Mouse (Mus musculus) midbrain, embryonic 13.5 days (tissue): ENCODE measurements around the gene Ubald1. TPM values are rescaled to one million over a fixed set of nuclear protein-coding genes. Genes with fewer than 3 reads are reported as not detected.

Experiments used
- ATAC-seq: fragments of 200-750 bp; cut with Nextera tagmentation; 2 replicates; pipeline ENCODE4 v1.8.0; 2017; ENCODE audit warnings: mild to moderate bottlenecking, moderate TSS enrichment, moderate library complexity
- H3K27ac ChIP-seq: fragments of 300-500 bp; sonication (generic); 2 replicates; pipeline ENCODE4 v1.5.1; 2015; ENCODE audit warnings: inconsistent platforms, mild to moderate bottlenecking, moderate library complexity
- H3K27me3 ChIP-seq: fragments of 300-500 bp; sonication (generic); 2 replicates; pipeline ENCODE4 v1.6.1; 2015; ENCODE audit warnings: mild to moderate bottlenecking, inconsistent platforms
- H3K36me3 ChIP-seq: fragments of 300-500 bp; sonication (generic); 2 replicates; pipeline ENCODE4 v1.6.1; 2015; ENCODE audit warnings: mild to moderate bottlenecking, inconsistent platforms
- H3K4me1 ChIP-seq: fragments of 300-500 bp; sonication (generic); replicated peaks from 2 replicates; pipeline ENCODE4 v1.6.1; 2015; ENCODE audit warnings: inconsistent platforms
- H3K4me2 ChIP-seq: fragments of 300-500 bp; sonication (generic); replicated peaks from 2 replicates; pipeline ENCODE4 v1.6.1; 2015; ENCODE audit warnings: moderate library complexity, mild to moderate bottlenecking, inconsistent platforms
- H3K4me3 ChIP-seq: fragments of 300-500 bp; sonication (generic); replicated peaks from 2 replicates; pipeline ENCODE4 v1.5.1; 2015; ENCODE audit warnings: mild to moderate bottlenecking, inconsistent platforms
- H3K9ac ChIP-seq: fragments of 300-500 bp; sonication (generic); replicated peaks from 2 replicates; pipeline ENCODE4 v1.6.1; 2015; ENCODE audit warnings: mild to moderate bottlenecking, inconsistent platforms
- H3K9me3 ChIP-seq: fragments of 300-500 bp; sonication (generic); 2 replicates; pipeline ENCODE4 v1.6.1; 2016; ENCODE audit warnings: mild to moderate bottlenecking, inconsistent platforms
- WGBS: fragments of 180-500 bp; shearing (Covaris S2); methylation state at CpG from one replicate; pipeline ENCODE4 v1.1.7; 2015; 5-methylcytosine and 5-hydroxymethylcytosine counted together
- polyA plus RNA-seq: library from polyadenylated mRNA; unstranded; fragments of >200 nt; fragmentation: Nextera tagmentation; extraction: Ambion mirVana; gene quantifications from 2 replicates; pipeline ENCODE4 v1.2.1, GENCODE M21; 2015

Ubald1 gene
- polyA plus RNA-seq, 1 experiment from 2014 or later = 46.2 TPM

DNA sequence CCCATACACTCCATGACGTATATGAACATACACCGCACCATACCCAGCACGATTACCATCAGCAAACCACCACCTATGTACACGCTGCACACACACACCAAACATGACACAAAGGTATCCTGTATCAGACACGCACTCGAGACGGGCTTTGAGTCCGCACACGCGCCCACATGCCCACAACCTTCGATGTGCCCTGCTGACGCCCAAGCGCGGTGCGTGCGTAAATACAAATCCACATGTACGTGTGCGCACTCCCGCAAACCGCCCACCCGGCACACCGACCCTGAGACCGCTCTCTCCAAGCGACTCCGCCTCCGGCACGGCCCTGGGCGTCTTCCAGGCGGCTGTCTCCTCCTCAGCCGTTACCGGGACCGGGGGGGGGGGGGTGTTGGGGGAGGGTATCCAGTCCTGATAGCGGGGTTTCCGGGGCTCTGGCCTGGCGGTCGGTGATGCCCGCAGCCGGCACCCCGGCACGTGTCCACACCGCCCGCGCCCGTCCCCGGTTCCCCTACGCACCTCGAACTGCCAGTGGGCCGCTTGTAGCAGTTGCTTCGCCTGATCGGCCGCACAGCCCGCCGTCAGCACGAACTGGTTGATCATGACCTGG, 911 bp downstream of the Ubald1 start:
- ATAC-seq = peak; percentile 49
- no peaks in the 10 kb centered on the region for H3K27me3 ChIP-seq
- H3K4me3 ChIP-seq = peak overlapping the region; percentile 84
- H3K9ac ChIP-seq = peak overlapping the region; percentile 86
- peak overlapping the region; percentile 97 for H3K27ac ChIP-seq
- peaks cover 43% of the 10 kb centered on the region for H3K4me1 ChIP-seq
- H3K4me2 ChIP-seq = peak overlapping the region; percentile 89
- H3K36me3 ChIP-seq = peaks cover 26% of the 10 kb centered on the region
- under 1% methylated on average over 52 of the region's 54 CpGs for WGBS
- H3K9me3 ChIP-seq = no peaks in the 10 kb centered on the region

GRCm38 (mm10) chr16:4878192-4878885, 1.8 kb downstream of the Ubald1 start:
- Histone ChIP-seq H3K36me3 (peaks cover 33% of the 10 kb centered on the region), H3K4me1 (peaks cover 43% of the 10 kb centered on the region), H3K27me3 (no peaks in the 10 kb centered on the region), H3K27ac (peak overlapping the region; percentile 97), H3K4me2 (peak overlapping the region; percentile 89), H3K9me3 (no peaks in the 10 kb centered on the region), H3K4me3 (peak overlapping the region; percentile 84), H3K9ac (peak overlapping the region; percentile 86)
- WGBS = 30% methylated on average over 5 of the region's 5 CpGs
- no peak for ATAC-seq

- Histone ChIP-seq H3K9me3 (no peaks in the 10 kb centered on the region), H3K27me3 (no peaks in the 10 kb centered on the region), H3K4me1 (peaks cover 43% of the 10 kb centered on the region), H3K4me3 (peak overlapping the region; percentile 84), H3K4me2 (peak overlapping the region; percentile 89), H3K36me3 (peaks cover 34% of the 10 kb centered on the region), H3K27ac (no peak overlapping the region), H3K9ac (peak overlapping the region; percentile 86)
- ATAC-seq = no peak
- WGBS = 84% methylated on average over 3 of the region's 3 CpGs
These were observed 2.4 kb downstream of the Ubald1 start for GRCm38 (mm10) chr16:4877701-4878100.

GRCm38 (mm10) chr16:4877195-4877594, 2.9 kb downstream of the Ubald1 start:
- peaks cover 34% of the 10 kb centered on the region for H3K36me3 ChIP-seq
- peak overlapping the region; percentile 84; the same call in 1 of the 2 replicates for H3K4me3 ChIP-seq
- H3K27me3 ChIP-seq = no peaks in the 10 kb centered on the region
- H3K27ac ChIP-seq = no peak overlapping the region
- H3K4me2 ChIP-seq = peak overlapping the region; percentile 89; the same call in 1 of the 2 replicates
- no peak for ATAC-seq
- WGBS = 89% methylated on average over 4 of the region's 4 CpGs
- H3K4me1 ChIP-seq = peaks cover 42% of the 10 kb centered on the region
- peak overlapping the region; percentile 86; the same call in 1 of the 2 replicates for H3K9ac ChIP-seq
- H3K9me3 ChIP-seq = no peaks in the 10 kb centered on the region

DNA sequence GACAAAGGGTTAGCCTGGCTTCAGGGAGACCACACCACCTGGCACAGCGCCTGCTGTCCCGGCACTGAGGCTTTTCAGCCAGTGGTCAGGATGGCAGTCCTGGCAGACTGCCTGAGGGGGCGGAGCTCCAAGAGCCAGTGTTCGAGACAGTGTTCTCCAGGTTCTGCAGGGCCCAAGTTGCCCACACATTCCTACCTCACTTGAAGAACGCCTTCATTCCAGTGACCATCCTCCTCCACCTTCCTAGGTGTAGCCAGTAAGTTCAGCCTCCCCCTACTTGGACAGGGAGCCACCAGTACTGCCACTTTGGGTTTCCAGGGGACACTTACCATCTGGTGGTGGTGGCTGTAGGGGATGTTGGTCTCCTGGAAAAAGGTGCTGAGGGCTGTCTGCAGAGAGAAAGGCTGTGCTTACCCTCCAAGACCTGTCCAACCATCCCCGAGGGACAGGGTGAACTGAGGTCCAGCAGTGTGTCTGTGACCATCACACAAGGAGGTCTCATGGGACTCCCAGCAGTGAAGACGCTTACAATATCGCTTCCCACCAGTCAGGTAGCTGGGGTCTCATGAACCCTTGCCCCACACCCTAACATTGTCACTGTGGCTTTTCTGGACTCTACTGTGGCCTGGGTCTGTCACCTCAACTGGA, 4.0 kb downstream of the Ubald1 start:
- H3K4me1 ChIP-seq = peaks cover 32% of the 10 kb centered on the region
- H3K27ac ChIP-seq = no peak overlapping the region
- H3K27me3 ChIP-seq = no peaks in the 10 kb centered on the region
- H3K36me3 ChIP-seq = peaks cover 34% of the 10 kb centered on the region
- ATAC-seq = no peak
- H3K4me3 ChIP-seq = no peak overlapping the region
- H3K9me3 ChIP-seq = no peaks in the 10 kb centered on the region
- no peak overlapping the region for H3K9ac ChIP-seq
- no peak overlapping the region for H3K4me2 ChIP-seq
- WGBS = 83% methylated on average over 8 of the region's 8 CpGs

- Histone ChIP-seq H3K36me3 (peaks cover 34% of the 10 kb centered on the region), H3K27ac (no peak overlapping the region), H3K4me3 (no peak overlapping the region), H3K9ac (no peak overlapping the region), H3K9me3 (no peaks in the 10 kb centered on the region), H3K4me1 (peaks cover 28% of the 10 kb centered on the region), H3K27me3 (no peaks in the 10 kb centered on the region), H3K4me2 (no peak overlapping the region)
- ATAC-seq = no peak
- 90% methylated on average over 23 of the region's 23 CpGs for WGBS
These were observed 4.7 kb downstream of the Ubald1 start for GRCm38 (mm10) chr16:4875198-4876032.

DNA sequence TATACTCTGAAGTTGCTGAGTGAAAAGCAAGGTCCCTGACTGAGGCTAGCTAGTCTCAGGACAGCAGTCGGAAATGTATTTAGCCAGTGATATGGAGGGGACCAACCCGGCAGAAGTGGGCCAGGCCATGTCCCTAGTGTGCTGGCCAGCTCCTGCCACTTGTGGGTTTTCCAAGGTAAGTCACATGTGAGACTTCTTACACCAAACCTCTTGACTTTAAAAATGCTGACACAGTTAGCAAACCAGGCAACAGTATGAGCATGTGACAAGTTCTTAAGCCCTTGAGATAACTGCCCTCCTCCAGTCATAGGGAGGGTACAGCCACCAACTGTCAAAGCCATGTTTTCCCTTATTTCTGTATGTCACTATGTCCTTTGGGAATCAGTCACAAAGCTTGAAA, 8.2 kb downstream of the Ubald1 start:
- no peak for ATAC-seq
- H3K4me3 ChIP-seq = no peak overlapping the region

GRCm38 (mm10) chr16:4870490-4870889, 9.6 kb downstream of the Ubald1 start:
- Histone ChIP-seq H3K9ac (no peak overlapping the region), H3K4me3 (no peak overlapping the region), H3K27ac (no peak overlapping the region), H3K27me3 (no peaks in the 10 kb centered on the region), H3K9me3 (no peaks in the 10 kb centered on the region), H3K36me3 (peaks cover 34% of the 10 kb centered on the region), H3K4me2 (no peak overlapping the region), H3K4me1 (no peaks in the 10 kb centered on the region)
- no peak for ATAC-seq
- WGBS = 93% methylated on average over 5 of the region's 5 CpGs

More for the DNA sequence above, 8.2 kb downstream of the Ubald1 start:
- no peaks in the 10 kb centered on the region for H3K9me3 ChIP-seq
- no peaks in the 10 kb centered on the region for H3K27me3 ChIP-seq
- 91% methylated on average over 2 of the region's 2 CpGs for WGBS
- peaks cover 43% of the 10 kb centered on the region for H3K36me3 ChIP-seq
- no peak overlapping the region for H3K4me2 ChIP-seq
- no peak overlapping the region for H3K27ac ChIP-seq
- peaks cover 7% of the 10 kb centered on the region; the same call in 1 of the 2 replicates for H3K4me1 ChIP-seq
- no peak overlapping the region for H3K9ac ChIP-seq

- Histone ChIP-seq H3K4me2 (no peak overlapping the region), H3K36me3 (peaks cover 13% of the 10 kb centered on the region), H3K9me3 (no peaks in the 10 kb centered on the region), H3K4me1 (no peaks in the 10 kb centered on the region), H3K9ac (no peak overlapping the region), H3K27me3 (no peaks in the 10 kb centered on the region), H3K27ac (no peak overlapping the region), H3K4me3 (no peak overlapping the region)
- ATAC-seq = no peak
- 79% methylated on average over 7 of the region's 7 CpGs for WGBS
These were observed 13.9 kb downstream of the Ubald1 start for GRCm38 (mm10) chr16:4866101-4866695.

- H3K36me3 ChIP-seq = no peaks in the 10 kb centered on the region
- WGBS = 88% methylated on average over 8 of the region's 8 CpGs
- no peaks in the 10 kb centered on the region for H3K27me3 ChIP-seq
- no peak overlapping the region for H3K9ac ChIP-seq
- ATAC-seq = no peak
- no peak overlapping the region for H3K4me3 ChIP-seq
- no peaks in the 10 kb centered on the region for H3K9me3 ChIP-seq
- H3K4me2 ChIP-seq = no peak overlapping the region
- H3K27ac ChIP-seq = no peak overlapping the region
- no peaks in the 10 kb centered on the region for H3K4me1 ChIP-seq
These were observed 16.4 kb downstream of the Ubald1 start for GRCm38 (mm10) chr16:4863742-4864141.

DNA sequence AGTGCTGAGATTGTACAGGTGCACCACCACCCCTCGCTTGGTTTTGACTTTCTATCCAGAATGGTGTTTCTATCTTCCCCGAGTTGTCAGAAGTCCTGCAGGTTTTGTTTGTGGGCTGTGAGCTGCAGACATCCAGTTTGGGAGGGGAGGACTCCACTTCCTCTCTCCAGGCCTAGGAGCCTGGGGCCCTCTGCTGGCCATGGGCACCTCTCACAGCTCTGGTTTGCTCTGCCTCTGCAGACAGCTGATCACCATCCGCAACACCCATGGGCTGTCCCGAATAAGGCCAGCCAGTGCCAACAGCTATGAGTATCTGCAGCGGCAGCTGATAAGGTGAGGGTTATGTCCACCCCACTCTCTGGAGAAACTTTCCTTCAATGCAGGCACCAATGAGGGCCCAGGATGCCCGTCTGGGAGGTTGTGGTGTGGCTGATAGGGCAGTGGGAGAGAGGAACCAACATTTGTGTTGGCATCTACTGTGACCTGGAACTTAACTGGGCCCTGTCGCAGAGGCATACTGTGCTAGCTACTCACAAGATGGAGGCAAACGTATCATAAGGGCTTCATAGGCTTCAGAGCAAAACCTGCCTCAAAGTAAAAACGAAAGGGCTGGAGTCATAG, 17.1 kb downstream of the Ubald1 start:
- Histone ChIP-seq H3K9ac (no peak overlapping the region), H3K9me3 (no peaks in the 10 kb centered on the region), H3K36me3 (no peaks in the 10 kb centered on the region), H3K4me1 (no peaks in the 10 kb centered on the region), H3K4me2 (no peak overlapping the region), H3K27ac (no peak overlapping the region), H3K4me3 (no peak overlapping the region), H3K27me3 (no peaks in the 10 kb centered on the region)
- peak; percentile 72; the same call in 1 of the 2 replicates for ATAC-seq
- WGBS = 56% methylated on average over 9 of the region's 9 CpGs
